ENCODE assay signal across 15 mouse cellular contexts in the genomic region with DNA sequence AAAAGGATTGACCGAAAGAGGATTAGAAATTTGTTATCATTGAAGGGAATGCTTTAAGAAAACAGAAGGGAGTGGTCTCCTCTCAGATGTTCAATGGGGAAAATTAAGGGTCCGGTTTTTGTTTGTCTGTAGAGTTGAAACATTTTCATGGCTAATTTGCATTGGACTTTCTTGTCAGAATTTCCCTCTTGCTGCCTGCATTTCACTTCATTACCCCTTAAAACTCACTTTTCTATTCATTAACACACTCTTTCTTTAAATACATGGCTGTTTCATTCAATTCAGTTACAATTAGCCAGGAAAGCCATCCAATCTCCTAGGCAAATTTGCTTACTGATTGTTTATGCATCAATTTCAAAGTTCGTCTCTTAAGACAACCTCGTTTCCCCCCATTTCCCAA.
"Had no signal": no experiment of that assay in that cellular context is flagged by ENCODE, and none has a peak within 500 bp of the region (broad histone marks: within the 10 kb centered on the region; RNA-seq: fewer than 3 reads in every experiment).

No protein-coding gene starts in this region.

- H3K36me3 ChIP-seq: limb, embryonic 10.5 days; limb, embryonic 13.5 days; liver, embryonic 12.5 days; liver, embryonic 15.5 days; lung, embryonic 15.5 days; neural tube, embryonic 12.5 days had no signal

- H3K4me1 ChIP-seq: limb, embryonic 10.5 days; limb, embryonic 13.5 days; liver, embryonic 12.5 days; liver, embryonic 15.5 days; lung, embryonic 15.5 days had no signal

- DNase-seq: kidney, postnatal 14 days; kidney, postnatal 4 days; liver; lung, adult 18-20 months; lung, postnatal 10 days; lung, postnatal 4 days; thymus, adult 18-20 months; thymus, postnatal 36 days had no signal

- H3K9me3 ChIP-seq: limb, embryonic 10.5 days; limb, embryonic 13.5 days; liver, embryonic 12.5 days; liver, embryonic 15.5 days; lung, embryonic 15.5 days; neural tube, embryonic 12.5 days had no signal

- H3K9ac ChIP-seq: limb, embryonic 13.5 days; liver, embryonic 12.5 days; liver, embryonic 15.5 days; lung, embryonic 15.5 days; neural tube, embryonic 12.5 days had no signal

- H3K27ac ChIP-seq: limb, embryonic 10.5 days; limb, embryonic 13.5 days; liver, embryonic 12.5 days; liver, embryonic 15.5 days; lung, embryonic 15.5 days; neural tube, embryonic 12.5 days had no signal

- H3K4me2 ChIP-seq: limb, embryonic 13.5 days; liver, embryonic 12.5 days; liver, embryonic 15.5 days; lung, embryonic 15.5 days; midbrain, embryonic 11.5 days; neural tube, embryonic 12.5 days had no signal

- H3K4me3 ChIP-seq: limb, embryonic 10.5 days; limb, embryonic 13.5 days; liver, embryonic 12.5 days; liver, embryonic 15.5 days; lung, embryonic 15.5 days; neural tube, embryonic 12.5 days had no signal

- H3K27me3 ChIP-seq: limb, embryonic 13.5 days; liver, embryonic 12.5 days; liver, embryonic 15.5 days; lung, embryonic 15.5 days; neural tube, embryonic 12.5 days had no signal

- ATAC-seq: liver, embryonic 12.5 days had no signal
